ENCODE assay signal across 8 mouse cellular contexts in the genomic region with DNA sequence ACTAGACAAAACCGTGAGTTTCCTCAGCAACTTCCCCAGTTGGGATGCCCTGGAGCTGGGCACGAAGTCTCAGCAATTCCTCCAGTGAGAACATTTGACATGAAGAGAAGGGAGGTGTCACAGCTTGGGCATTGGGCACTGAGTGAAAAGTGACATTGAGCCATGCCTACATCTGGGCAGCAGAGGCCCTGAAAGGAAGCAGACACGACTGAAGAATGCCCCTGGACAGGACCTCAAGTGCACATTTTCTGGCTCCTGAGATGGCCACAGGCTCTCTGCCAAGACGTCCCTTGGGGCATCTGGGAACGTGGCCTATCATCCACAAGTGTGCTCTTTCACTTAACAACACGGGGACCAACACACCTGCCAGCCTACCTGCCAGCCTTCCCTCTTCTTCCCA. TPM values are rescaled to one million over a fixed set of nuclear protein-coding genes. Genes with fewer than 3 reads are reported as not detected.
DNase-seq lines count a peak whose midpoint lies in the region; ATAC-seq and TF ChIP-seq lines count a peak whose summit lies in the region.

No protein-coding gene starts in this region.

- peak overlapping the region; percentile 95 for H3K4me2 ChIP-seq in lung, embryonic 14.5 days
- H3K4me2 ChIP-seq in forebrain, embryonic 14.5 days (ENCODE audit: low read length), result peak overlapping the region; percentile 93

- no peak for ATAC-seq in lung, embryonic 14.5 days (ENCODE audit: insufficient read depth)
- no peak for ATAC-seq in forebrain, embryonic 14.5 days
- 0 out of 2 replicates have a peak, but pooled peaks have one; percentile 4 for ATAC-seq in monocyte, adult 5-6 weeks (replicated peaks; ENCODE audit: insufficient number of reproducible peaks, low FRiP score, low TSS enrichment, poor library complexity, severe bottlenecking)
- no peak for ATAC-seq in megakaryocyte progenitor cell, adult 5-6 weeks (replicated peaks; ENCODE audit: poor library complexity)

- no peak for TF ChIP-seq CTCF in lung, embryonic 14.5 days (IDR thresholded peaks at IDR 0.05; ENCODE audit: low read depth)

- H3K36me3 ChIP-seq in lung, embryonic 14.5 days (ENCODE audit: insufficient read depth), result no peaks in the 10 kb centered on the region
- no peaks in the 10 kb centered on the region for H3K36me3 ChIP-seq in forebrain, embryonic 14.5 days (ENCODE audit: control insufficient read depth, insufficient read depth, low read length)
- H3K36me3 ChIP-seq in limb, embryonic 10.5 days, result no peaks in the 10 kb centered on the region

- no peaks in the 10 kb centered on the region for H3K27me3 ChIP-seq in lung, embryonic 14.5 days (ENCODE audit: insufficient read depth, low read length)
- no peaks in the 10 kb centered on the region for H3K27me3 ChIP-seq in forebrain, embryonic 14.5 days (replicated peaks; ENCODE audit: control insufficient read depth, insufficient read depth, low read length)
- 0 out of 2 replicates have a peak, but pooled peaks cover 7% of the 10 kb centered on the region for H3K27me3 ChIP-seq in limb, embryonic 10.5 days (ENCODE audit: low read depth, poor library complexity, severe bottlenecking)

- WGBS in lung, embryonic 14.5 days, result 44% methylated on average over 6 of the region's 6 CpGs
- 59% methylated on average over 6 of the region's 6 CpGs for WGBS in forebrain, embryonic 14.5 days
- WGBS in limb, embryonic 10.5 days, result 58% methylated on average over 6 of the region's 6 CpGs

- no peak for DNase-seq in lung, embryonic 14.5 days
- no peak for DNase-seq in lung, postnatal 25 days (ENCODE audit: low spot score)
- no peak for DNase-seq in forebrain, embryonic 14.5 days (ENCODE audit: low spot score)
- DNase-seq in limb, embryonic 10.5 days (ENCODE audit: low spot score), result no peak
- no peak for DNase-seq in frontal cortex, postnatal 36 days (ENCODE audit: low spot score in 2 of 2)
- DNase-seq in urinary bladder, postnatal 14 days (ENCODE audit: low spot score), result no peak

- peaks cover 7% of the 10 kb centered on the region for H3K4me1 ChIP-seq in lung, embryonic 14.5 days (ENCODE audit: insufficient read depth)
- peaks cover 15% of the 10 kb centered on the region for H3K4me1 ChIP-seq in forebrain, embryonic 14.5 days (ENCODE audit: control insufficient read depth, insufficient read depth, low read length)
- peaks cover 30% of the 10 kb centered on the region for H3K4me1 ChIP-seq in limb, embryonic 10.5 days

- H3K27ac ChIP-seq in lung, embryonic 14.5 days (ENCODE audit: low read depth), result no peak overlapping the region; the same call in 1 of the 2 replicates
- H3K27ac ChIP-seq in forebrain, embryonic 14.5 days (ENCODE audit: low read depth, low read length), result no peak overlapping the region
- no peak overlapping the region for H3K27ac ChIP-seq in limb, embryonic 10.5 days

- no peaks in the 10 kb centered on the region for H3K9me3 ChIP-seq in lung, embryonic 14.5 days (ENCODE audit: low read depth, low read length)
- H3K9me3 ChIP-seq in forebrain, embryonic 14.5 days (replicated peaks; ENCODE audit: control insufficient read depth, low read length), result no peaks in the 10 kb centered on the region
- no peaks in the 10 kb centered on the region for H3K9me3 ChIP-seq in limb, embryonic 10.5 days (replicated peaks)

- H3K4me3 ChIP-seq in lung, embryonic 14.5 days (ENCODE audit: low read depth, low read length), result peak overlapping the region; percentile 86
- peak overlapping the region; percentile 85; the same call in 1 of the 2 replicates for H3K4me3 ChIP-seq in forebrain, embryonic 14.5 days (ENCODE audit: low read depth, low read length)
- H3K4me3 ChIP-seq in limb, embryonic 10.5 days, result peak overlapping the region; percentile 98

- H3K9ac ChIP-seq in lung, embryonic 14.5 days, result no peak overlapping the region
- H3K9ac ChIP-seq in forebrain, embryonic 14.5 days (ENCODE audit: low read length), result no peak overlapping the region

RNA-seq across cellular contexts. Expression of a gene that starts 1.0 kb away (rescaled TPM):
- polyA plus RNA-seq in lung, embryonic 14.5 days (2014; fragmentation: Nextera tagmentation; extraction: Ambion mirVana), result 19.2 and 20.9 TPM in 2 replicates
- 15.0 and 19.8 TPM in 2 replicates for polyA plus RNA-seq in forebrain, embryonic 14.5 days (2014; fragmentation: Nextera tagmentation; extraction: Ambion mirVana)
- 22.5 and 24.8 TPM in 2 replicates for polyA plus RNA-seq in limb, embryonic 10.5 days (2016; fragmentation: Nextera tagmentation; extraction: Ambion mirVana)
- 18.6 to 30.8 TPM (median 22.1 TPM) in 3 replicates for total RNA-seq in monocyte, adult 5-6 weeks (2017)
- 21.3 and 35.4 TPM in 2 replicates for total RNA-seq in megakaryocyte progenitor cell, adult 5-6 weeks (2015)
- total RNA-seq in megakaryocyte progenitor cell, adult 5-6 weeks (2017), result 9.3 and 12.2 TPM in 2 replicates
